ENCODE assay signal across 8 mouse cellular contexts in the genomic region with DNA sequence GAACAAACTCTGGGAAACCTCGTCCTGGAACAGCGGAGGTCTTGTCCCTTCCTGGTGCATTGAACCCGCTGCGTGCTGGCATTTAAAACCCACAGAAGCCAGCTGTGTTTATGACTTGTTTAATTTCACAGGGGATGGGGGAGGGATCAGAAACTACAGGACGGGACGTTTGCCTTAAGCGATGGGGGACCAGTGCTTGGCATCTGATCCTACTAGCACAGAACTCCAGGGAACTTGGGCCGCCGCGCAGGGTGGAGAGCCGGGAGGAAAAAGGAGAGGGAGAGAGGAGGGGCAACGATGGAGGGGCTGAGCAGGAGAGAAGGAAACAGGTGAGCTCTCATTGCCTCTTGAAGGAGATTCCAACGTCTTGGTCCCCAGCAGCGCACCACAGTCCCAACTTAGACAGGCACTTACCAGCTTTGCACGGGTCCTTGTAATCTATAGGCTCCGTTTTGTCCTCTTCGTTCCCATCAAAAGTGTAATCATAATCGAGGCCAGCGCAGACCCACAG. TPM values are rescaled to one million over a fixed set of nuclear protein-coding genes. Genes with fewer than 3 reads are reported as not detected.
DNase-seq lines count a peak whose midpoint lies in the region; ATAC-seq lines count a peak whose summit lies in the region.

No protein-coding gene starts in this region.

- H3K9me3 ChIP-seq in liver, embryonic 11.5 days (ENCODE audit: control insufficient read depth, low read length) = no peaks in the 10 kb centered on the region
- no peaks in the 10 kb centered on the region for H3K9me3 ChIP-seq in heart, embryonic 11.5 days (replicated peaks; ENCODE audit: control insufficient read depth, low read length)
- no peaks in the 10 kb centered on the region for H3K9me3 ChIP-seq in midbrain, embryonic 13.5 days

- no peaks in the 10 kb centered on the region for H3K36me3 ChIP-seq in liver, embryonic 11.5 days (ENCODE audit: control insufficient read depth, insufficient read depth, low read length)
- H3K36me3 ChIP-seq in heart, embryonic 11.5 days (ENCODE audit: control insufficient read depth, insufficient read depth, low read length) = no peaks in the 10 kb centered on the region
- H3K36me3 ChIP-seq in midbrain, embryonic 13.5 days = no peaks in the 10 kb centered on the region

- H3K27me3 ChIP-seq in liver, embryonic 11.5 days (replicated peaks; ENCODE audit: control insufficient read depth, insufficient read depth, low read length) = peaks cover 29% of the 10 kb centered on the region
- peaks cover 2% of the 10 kb centered on the region; the same call in 1 of the 2 replicates for H3K27me3 ChIP-seq in heart, embryonic 11.5 days (ENCODE audit: control insufficient read depth, insufficient read depth, low read length)
- H3K27me3 ChIP-seq in midbrain, embryonic 13.5 days = peaks cover 41% of the 10 kb centered on the region

- peak overlapping the region; percentile 89 for H3K4me2 ChIP-seq in liver, embryonic 11.5 days
- peak overlapping the region; percentile 99 for H3K4me2 ChIP-seq in heart, embryonic 11.5 days
- H3K4me2 ChIP-seq in midbrain, embryonic 13.5 days (replicated peaks) = peak overlapping the region; percentile 97

- WGBS in liver, embryonic 11.5 days = under 1% methylated on average over 19 of the region's 19 CpGs
- under 1% methylated on average over 19 of the region's 19 CpGs for WGBS in heart, embryonic 11.5 days (ENCODE audit: insufficient replicate concordance)
- WGBS in midbrain, embryonic 13.5 days = under 1% methylated on average over 19 of the region's 19 CpGs

- no peak for ATAC-seq in liver, embryonic 11.5 days (replicated peaks; ENCODE audit: low FRiP score)
- ATAC-seq in heart, embryonic 11.5 days (replicated peaks; ENCODE audit: insufficient number of reproducible peaks, low FRiP score, low TSS enrichment) = 0 out of 2 replicates have a peak, but pooled peaks have one; percentile 16
- peak; percentile 32 for ATAC-seq in midbrain, embryonic 13.5 days
- ATAC-seq in activated CD4-positive, CD25-positive, alpha-beta regulatory T cell, adult 4 months = no peak

- peak; percentile 35 for DNase-seq in liver, embryonic 11.5 days (ENCODE audit: low spot score)
- no peak for DNase-seq in liver
- peak; percentile 55 for DNase-seq in cerebellum, adult 8-10 months
- DNase-seq in kidney, postnatal 14 days = peak; percentile 10
- no peak for DNase-seq in spleen, adult 12 weeks (ENCODE audit: low spot score)

- peak overlapping the region; percentile 58 for H3K4me3 ChIP-seq in liver, embryonic 11.5 days (ENCODE audit: low read depth, low read length)
- H3K4me3 ChIP-seq in heart, embryonic 11.5 days (ENCODE audit: low read depth, low read length) = peak overlapping the region; percentile 65
- H3K4me3 ChIP-seq in midbrain, embryonic 13.5 days (replicated peaks) = peak overlapping the region; percentile 75

- H3K9ac ChIP-seq in liver, embryonic 11.5 days (ENCODE audit: low read depth, low read length) = no peak overlapping the region
- H3K9ac ChIP-seq in heart, embryonic 11.5 days (ENCODE audit: low read depth, low read length) = peak overlapping the region; percentile 73
- peak overlapping the region; percentile 77 for H3K9ac ChIP-seq in midbrain, embryonic 13.5 days (replicated peaks)

- no peaks in the 10 kb centered on the region for H3K4me1 ChIP-seq in liver, embryonic 11.5 days (replicated peaks; ENCODE audit: control insufficient read depth, insufficient read depth, low read length)
- no peaks in the 10 kb centered on the region for H3K4me1 ChIP-seq in heart, embryonic 11.5 days (ENCODE audit: control insufficient read depth, insufficient read depth, low read length)
- peaks cover 20% of the 10 kb centered on the region for H3K4me1 ChIP-seq in midbrain, embryonic 13.5 days (replicated peaks)

- no peak overlapping the region for H3K27ac ChIP-seq in liver, embryonic 11.5 days (ENCODE audit: low read depth, low read length)
- H3K27ac ChIP-seq in heart, embryonic 11.5 days (ENCODE audit: low read depth, low read length) = no peak overlapping the region; the same call in 1 of the 2 replicates
- H3K27ac ChIP-seq in midbrain, embryonic 13.5 days = no peak overlapping the region

RNA-seq across cellular contexts. Expression of a gene that starts 1.2 kb away (rescaled TPM):
- polyA plus RNA-seq in liver, embryonic 11.5 days (2014; fragmentation: Nextera tagmentation; extraction: Ambion mirVana) = 0.70 and 0.77 TPM in 2 replicates
- 1.5 and 1.8 TPM in 2 replicates for polyA plus RNA-seq in heart, embryonic 11.5 days (2014; fragmentation: Nextera tagmentation; extraction: Ambion mirVana)
- 1.9 and 3.2 TPM in 2 replicates for polyA plus RNA-seq in midbrain, embryonic 13.5 days (2015; fragmentation: Nextera tagmentation; extraction: Ambion mirVana)
- not detected for polyA plus RNA-seq in activated CD4-positive, CD25-positive, alpha-beta regulatory T cell, adult 4 months (2017; shearing (Covaris generic))

Comparison
In these comparisons a context has a peak if more than half of its experiments do, and no peak if none do; other contexts are left out.
1. DNase-seq: peak in liver, embryonic 11.5 days (single experiment), cerebellum, adult 8-10 months (single experiment) and kidney, postnatal 14 days (single experiment); none in liver (single experiment) and spleen, adult 12 weeks (single experiment).
2. ATAC-seq: peak in heart, embryonic 11.5 days (single experiment) and midbrain, embryonic 13.5 days (single experiment); none in liver, embryonic 11.5 days (single experiment) and activated CD4-positive, CD25-positive, alpha-beta regulatory T cell, adult 4 months (single experiment).
3. Peak in every context shown above with its lines, with median percentiles within 50 percentile points of each other: H3K4me2 ChIP-seq and H3K4me3 ChIP-seq.